Mouse (Mus musculus) ES-E14 (cell line): ENCODE results near the gene Chn1.

Source experiments
- HCFC1 ChIP-seq: IDR thresholded peaks from 2 replicates; pipeline ENCODE4 v1.6.1; 2012; ENCODE audit warnings: low read length, inconsistent platforms, borderline replicate concordance; ENCODE audit not compliant: insufficient read depth
- ZC3H11A ChIP-seq: IDR thresholded peaks from 2 replicates; pipeline ENCODE4 v1.6.1; 2012; ENCODE audit warnings: low read depth, mild to moderate bottlenecking, inconsistent platforms, low read length, borderline replicate concordance

DNA sequence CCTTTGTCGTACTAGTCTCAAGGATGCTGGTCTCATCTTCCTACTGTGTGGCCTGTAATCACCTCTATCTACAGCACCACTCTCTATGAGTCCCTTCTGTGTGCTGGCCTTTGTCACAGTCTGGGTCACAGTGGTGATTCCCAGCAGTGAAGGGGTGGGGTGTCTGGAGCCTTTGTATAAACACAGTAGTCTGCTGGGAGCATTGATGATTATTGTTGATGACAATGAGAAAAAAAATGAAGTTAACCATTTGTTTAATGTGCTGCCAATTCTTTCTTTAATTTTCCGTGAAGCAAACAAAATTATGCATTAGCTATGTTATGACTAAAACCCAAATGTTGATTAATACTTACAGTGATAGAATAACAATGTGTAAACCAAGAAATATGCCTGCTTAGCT, 186.2 kb downstream of the Chn1 start:
- TF ChIP-seq HCFC1: no peak
- TF ChIP-seq ZC3H11A: no peak
